Mouse (Mus musculus): ENCODE measurements at regions not wholly inside any gene's neighbourhood (a gene's known extent, or its start where the extent isn't known, plus 50 kb on each side); places are given as distances from the start of the nearest gene placed in this dataset.
"Not testable (repeated sequence)": the region's sequence is repeated elsewhere in the genome, so short reads cannot be mapped to it uniquely, and the experiment has no call there.

DNA sequence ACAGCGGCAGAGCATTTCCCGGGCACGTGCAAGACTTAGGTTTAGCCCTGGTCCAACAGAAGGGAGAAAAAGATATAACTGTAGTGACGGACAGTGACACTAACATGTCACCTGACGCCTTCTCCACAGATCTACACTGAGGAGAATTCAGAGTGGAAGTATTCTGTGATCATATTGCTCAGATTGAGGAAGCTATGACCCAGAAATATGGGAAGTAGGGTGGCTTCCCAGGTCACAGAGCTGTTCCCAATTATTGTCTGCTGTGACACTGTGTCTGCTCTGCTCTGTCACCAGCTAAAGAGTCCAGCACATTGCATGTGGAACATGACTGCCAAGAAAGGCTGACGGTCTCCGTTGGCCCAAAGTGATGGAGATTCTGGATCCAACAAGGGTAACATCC is 167.0 kb downstream of the Tomm20 start:
- in situ Hi-C loops (cut with MboI, MseI) = no loop called here

DNA sequence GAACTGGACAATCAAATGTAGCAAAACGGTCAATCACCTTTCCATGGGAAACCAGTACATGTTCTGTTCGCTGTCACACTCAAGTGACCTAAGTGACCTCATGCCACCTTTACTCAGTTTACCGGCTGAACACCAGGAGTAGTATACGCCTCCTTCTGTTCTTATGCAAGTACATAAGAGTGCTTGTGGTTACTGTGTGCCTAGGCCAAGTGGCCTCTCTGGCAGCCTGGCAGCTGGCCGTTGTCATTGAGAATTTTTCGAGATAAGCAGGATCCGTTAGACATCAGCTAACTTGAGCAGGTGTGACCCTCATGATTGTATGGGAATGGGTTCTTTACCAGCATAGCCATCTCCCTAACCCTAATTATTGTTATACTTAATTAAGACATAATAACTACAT is 167.5 kb downstream of the Tomm20 start:
- in situ Hi-C loops (cut with MboI, MseI) = no loop called here

GRCm38 (mm10) chr8:126776605-126777469 is 168.8 kb downstream of the Tomm20 start:
- in situ Hi-C loops (cut with MboI, MseI) = no loop called here

DNA sequence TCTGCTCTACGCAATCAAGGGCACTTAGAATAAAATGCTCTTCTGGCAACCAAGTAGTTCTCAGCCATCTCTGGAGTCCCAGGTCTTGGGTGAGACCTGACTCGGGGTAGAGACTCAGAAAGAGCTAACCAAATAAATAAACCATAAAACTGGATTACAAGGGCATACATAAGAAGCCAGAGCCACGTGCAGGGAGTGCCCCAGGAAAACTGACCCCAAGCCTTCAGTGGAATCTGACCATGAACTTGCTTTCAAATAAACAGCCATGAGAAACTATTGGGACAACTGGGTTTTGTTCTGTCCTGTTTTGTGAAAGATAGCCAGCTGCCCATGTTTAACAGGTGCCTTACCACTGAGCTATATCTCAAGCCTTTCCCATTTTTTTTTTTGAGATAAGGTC is 170.3 kb downstream of the Tomm20 start:
- in situ Hi-C loops (cut with MboI, MseI) = no loop called here

GRCm38 (mm10) chr8:126774816-126775215 is 170.8 kb downstream of the Tomm20 start:
- in situ Hi-C loops (cut with MboI, MseI) = no loop called here

GRCm38 (mm10) chr8:126772748-126773147 is 172.9 kb downstream of the Tomm20 start:
- in situ Hi-C loops (cut with MboI, MseI) = no loop called here

DNA sequence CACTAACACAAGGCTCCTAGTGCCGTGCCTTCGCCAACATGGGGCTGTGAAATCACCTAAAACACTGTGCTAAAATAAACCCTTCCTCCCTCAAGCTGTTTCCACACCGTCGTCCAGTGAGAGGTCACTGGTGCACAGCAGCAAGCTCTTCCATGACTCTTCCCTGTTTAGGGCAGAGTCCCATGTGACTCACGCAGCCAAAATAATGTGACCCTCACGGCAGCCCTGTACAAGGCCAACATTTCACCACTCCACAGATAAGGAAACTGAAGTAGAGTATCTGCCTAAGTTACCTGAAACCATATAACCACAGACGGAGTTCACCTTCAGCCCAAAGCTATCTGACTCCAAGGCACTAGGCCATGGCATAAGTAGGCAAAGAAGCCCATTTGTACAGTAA is 173.4 kb downstream of the Tomm20 start:
- in situ Hi-C loops (cut with MboI, MseI) = no loop called here

GRCm38 (mm10) chr8:126770374-126770773 is 175.3 kb downstream of the Tomm20 start:
- in situ Hi-C loops (cut with MboI, MseI) = not testable (repeated sequence)

- in situ Hi-C loops (cut with MboI, MseI) = no loop called here
Measured at GRCm38 (mm10) chr8:126768142-126768541, 174.4 kb upstream of the Irf2bp2 start.

DNA sequence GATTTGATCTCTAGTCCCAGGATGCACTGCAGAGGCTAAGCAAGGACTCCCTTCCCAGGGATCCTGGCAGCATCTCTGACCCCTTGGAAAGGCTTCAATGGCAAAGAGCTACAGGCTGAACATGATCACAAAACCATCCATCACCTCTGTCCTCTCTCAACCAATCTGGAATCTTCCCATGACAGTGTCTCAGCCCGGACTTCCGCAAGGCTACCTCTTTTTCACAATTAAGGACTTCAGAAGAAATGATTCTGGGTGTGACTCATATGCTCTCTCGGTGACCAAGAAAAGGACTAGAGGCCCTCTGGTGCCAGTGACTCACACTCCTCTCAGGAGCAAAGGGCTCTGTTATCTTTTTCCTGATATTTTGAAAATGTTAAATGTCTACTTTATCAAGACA is 173.6 kb upstream of the Irf2bp2 start:
- in situ Hi-C loops (cut with MboI, MseI) = no loop called here

- in situ Hi-C loops (cut with MboI, MseI) = no loop called here
Measured at GRCm38 (mm10) chr8:126765693-126766238, 172.0 kb upstream of the Irf2bp2 start.

- in situ Hi-C loops (cut with MboI, MseI) = no loop called here
Measured at GRCm38 (mm10) chr8:126763600-126763999, 169.8 kb upstream of the Irf2bp2 start.

- in situ Hi-C loops (cut with MboI, MseI) = no loop called here
Measured at GRCm38 (mm10) chr8:126759711-126760110, 165.9 kb upstream of the Irf2bp2 start.

GRCm38 (mm10) chr8:126758951-126759350 is 165.2 kb upstream of the Irf2bp2 start:
- in situ Hi-C loops (cut with MboI, MseI) = no loop called here

DNA sequence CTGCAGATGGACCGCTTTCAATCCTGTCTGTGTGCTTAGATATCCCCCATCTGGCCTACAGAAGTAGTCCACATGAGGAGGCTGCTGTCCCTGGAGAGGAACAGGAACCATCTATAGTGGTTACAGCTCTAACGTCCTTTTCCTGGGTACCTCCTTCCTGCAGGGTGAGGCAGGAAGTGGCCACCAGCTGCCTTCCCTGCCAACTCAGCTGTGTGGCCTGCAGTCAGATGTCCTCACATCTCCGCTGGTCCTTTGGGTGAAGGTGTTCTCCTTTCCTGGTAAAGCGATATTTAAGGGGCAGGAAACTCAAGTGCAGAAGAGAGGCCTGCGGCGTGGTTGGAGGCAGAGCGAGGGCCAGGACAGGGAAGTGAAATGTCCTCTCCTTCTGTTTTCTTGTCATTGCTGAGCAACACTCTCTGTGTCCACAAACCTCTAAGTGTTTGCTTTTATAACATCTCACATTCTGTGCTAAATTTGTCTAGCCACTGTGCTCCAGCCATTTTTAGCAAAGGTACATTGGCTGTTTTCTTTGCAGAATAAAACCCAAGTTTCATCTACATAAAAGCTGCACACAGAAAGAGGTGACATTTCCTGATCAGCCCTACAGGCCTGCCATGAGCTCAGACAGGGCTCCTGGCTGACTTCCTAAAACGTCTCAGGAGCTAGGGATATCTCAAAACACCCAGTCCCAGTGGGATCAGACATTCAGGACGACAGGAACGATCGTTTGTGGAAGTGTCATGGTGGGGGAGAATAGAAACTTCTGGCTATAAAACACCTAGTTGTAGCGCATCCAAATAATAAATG is 164.4 kb upstream of the Irf2bp2 start:
- in situ Hi-C loops (cut with MboI, MseI) = no loop called here

- in situ Hi-C loops (cut with MboI, MseI) = no loop called here
Measured at GRCm38 (mm10) chr8:126756300-126757097, 162.7 kb upstream of the Irf2bp2 start.

- in situ Hi-C loops (cut with MboI, MseI) = no loop called here
Measured at GRCm38 (mm10) chr8:126755669-126756068, 161.9 kb upstream of the Irf2bp2 start.

DNA sequence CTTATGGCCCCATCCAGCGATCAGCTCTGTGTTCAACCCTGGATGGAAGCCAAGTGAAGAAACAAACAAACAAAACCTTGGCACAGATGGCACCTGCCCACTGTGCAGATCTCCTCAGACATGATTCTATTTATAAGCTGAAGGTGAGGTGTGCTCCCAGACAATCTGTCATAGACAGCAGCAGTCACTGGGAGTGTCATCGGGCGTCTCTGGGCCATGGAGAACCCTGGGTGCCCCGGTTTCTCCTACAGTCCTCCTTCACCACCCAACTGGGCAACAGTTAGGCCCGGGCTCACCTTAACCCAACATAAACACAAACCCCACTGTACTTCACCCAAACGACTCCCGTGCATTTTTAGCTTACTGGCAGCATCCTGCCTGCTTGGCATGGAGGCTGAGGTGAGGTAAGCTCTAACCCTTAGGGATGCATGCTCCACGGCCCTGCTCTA is 160.6 kb upstream of the Irf2bp2 start:
- in situ Hi-C loops (cut with MboI, MseI) = no loop called here

- in situ Hi-C loops (cut with MboI, MseI) = no loop called here
Measured at GRCm38 (mm10) chr8:126753059-126753855, 159.5 kb upstream of the Irf2bp2 start.

- in situ Hi-C loops (cut with MboI, MseI) = no loop called here
Measured at GRCm38 (mm10) chr8:126751416-126752140, 157.8 kb upstream of the Irf2bp2 start.
